Mouse (Mus musculus): ENCODE data around the gene Alkbh2. TPM values are rescaled to one million over a fixed set of nuclear protein-coding genes. Genes with fewer than 3 reads are reported as not detected.

Gene Alkbh2
- total and polyA plus RNA-seq, 2 experiments from 2014 or later = 6.4 to 7.4 TPM

DNA sequence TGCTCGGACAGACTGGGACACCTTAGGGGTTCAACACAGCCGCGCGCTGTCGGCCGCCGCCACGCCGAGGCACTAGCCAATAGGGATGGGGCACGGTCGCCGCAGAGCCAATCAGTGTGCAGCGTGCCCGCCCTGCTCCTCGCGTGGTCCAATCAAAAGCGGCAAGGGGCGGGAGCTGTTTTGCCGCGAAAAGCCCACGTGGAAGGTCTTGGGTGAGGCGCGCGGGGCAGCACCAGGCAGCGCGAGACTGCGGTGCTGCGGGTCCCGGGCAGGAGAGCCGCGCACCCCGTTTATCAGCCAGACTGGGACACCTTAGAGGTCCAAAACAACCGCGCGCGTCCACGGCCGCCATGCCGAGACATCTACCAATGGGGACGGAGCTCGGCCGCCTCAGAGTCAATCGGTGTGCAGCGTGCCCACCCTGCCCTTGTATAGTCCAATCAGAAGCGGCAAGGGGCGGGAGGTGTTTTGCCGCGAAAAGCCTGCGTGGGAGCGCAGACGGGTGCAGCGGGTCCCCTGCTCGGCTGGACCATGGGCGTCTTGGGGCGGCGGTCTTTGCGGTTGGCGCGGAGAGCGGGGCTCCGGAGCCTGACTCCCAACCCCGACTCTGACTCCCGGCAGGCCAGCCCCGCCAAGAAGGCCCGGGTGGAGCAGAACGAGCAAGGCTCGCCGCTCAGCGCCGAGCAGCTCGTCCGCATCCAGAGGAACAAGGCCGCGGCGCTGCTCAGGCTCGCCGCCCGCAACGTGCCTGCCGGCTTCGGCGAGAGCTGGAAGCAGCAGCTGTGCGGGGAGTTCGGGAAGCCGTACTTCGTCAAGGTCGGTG is 2.9 kb upstream of the Alkbh2 start:
- H3K9me3 ChIP-seq (ENCODE audit: low read length) = no peaks in the 10 kb centered on the region
- TF ChIP-seq CTCF (IDR thresholded peaks at IDR 0.05) = no peak
- no peak overlapping the region for H3K9ac ChIP-seq (replicated peaks; ENCODE audit: low read length, poor library complexity, severe bottlenecking)
- peak; percentile 95 for DNase-seq (ENCODE audit: low spot score)
- H3K4me1 ChIP-seq (ENCODE audit: insufficient read depth, low read length) = no peaks in the 10 kb centered on the region
- peak; percentile 98 for ATAC-seq (ENCODE audit: low FRiP score)
- H3K4me3 ChIP-seq (ENCODE audit: low read depth, low read length) = peak overlapping the region; percentile 60
- peak overlapping the region; percentile 91 for H3K4me2 ChIP-seq (ENCODE audit: low read depth, low read length, poor library complexity, severe bottlenecking)
- peak overlapping the region; percentile 38; the same call in 1 of the 2 replicates for H3K27ac ChIP-seq (ENCODE audit: low read depth, low read length)
- under 1% methylated on average over 77 of the region's 87 CpGs for WGBS
- H3K36me3 ChIP-seq (ENCODE audit: insufficient read depth, low read length) = no peaks in the 10 kb centered on the region
- H3K27me3 ChIP-seq (ENCODE audit: insufficient read depth, low read length) = no peaks in the 10 kb centered on the region

DNA sequence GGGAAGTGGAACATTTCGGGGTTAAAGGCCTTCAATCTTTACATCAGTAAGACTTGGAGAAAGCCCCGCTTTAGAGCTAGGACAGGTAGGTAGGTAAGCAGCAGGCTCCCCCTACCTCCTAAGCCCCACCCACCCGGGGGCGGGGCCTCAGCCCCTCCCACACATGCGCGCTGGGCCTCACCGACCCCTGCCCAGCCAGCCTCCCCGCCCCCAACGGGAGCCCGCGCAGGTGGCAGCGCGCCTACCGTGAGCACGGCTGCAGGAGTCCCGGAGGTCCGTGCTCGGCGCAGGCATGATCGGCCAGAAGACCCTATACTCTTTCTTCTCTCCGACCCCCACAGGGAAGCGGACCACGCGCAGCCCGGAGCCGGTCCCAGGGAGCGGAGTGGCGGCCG is 2.2 kb upstream of the Alkbh2 start, which contains the start of gene Ung:
Ung (plus strand) TSS at position 176 of the 395 bp plus-strand sequence.
- peak; percentile 61 for ATAC-seq (ENCODE audit: low FRiP score)

DNA sequence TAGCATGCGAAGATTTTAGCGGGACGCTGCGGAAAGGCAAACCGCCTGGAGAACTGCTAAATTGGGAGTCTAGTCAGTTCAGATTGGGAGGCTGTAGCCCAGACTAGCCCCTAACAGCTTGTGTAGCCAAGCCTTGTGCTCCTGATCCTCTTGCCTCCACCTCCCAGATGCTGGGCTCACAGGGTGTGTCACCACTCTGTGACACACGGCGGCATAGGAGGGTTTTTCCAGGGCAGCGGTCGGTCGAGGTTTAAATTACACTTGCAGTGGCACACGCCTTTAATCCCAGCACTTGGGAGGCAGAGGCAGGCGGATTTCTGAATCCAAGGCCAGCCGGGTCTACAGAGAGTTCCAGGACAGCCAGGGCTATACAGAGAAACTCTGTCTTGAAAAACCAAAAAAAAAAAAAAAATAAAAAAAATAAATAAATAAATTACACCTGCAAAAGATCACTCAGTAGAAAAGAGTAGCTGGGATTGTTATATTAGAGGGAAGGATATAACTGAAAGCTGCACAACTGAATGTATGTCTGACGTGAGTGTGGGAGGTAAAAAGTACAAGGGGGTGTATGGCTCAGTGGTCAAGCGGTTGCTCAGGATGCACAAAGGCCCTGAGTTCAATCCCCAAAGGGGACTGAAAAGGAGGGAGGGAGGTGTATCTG is 1.7 kb upstream of the Alkbh2 start:
- no peaks in the 10 kb centered on the region for H3K9me3 ChIP-seq (ENCODE audit: low read length)
- no peak for DNase-seq (ENCODE audit: low spot score)
- H3K27me3 ChIP-seq (ENCODE audit: insufficient read depth, low read length) = no peaks in the 10 kb centered on the region
- H3K4me2 ChIP-seq (ENCODE audit: low read depth, low read length, poor library complexity, severe bottlenecking) = peak overlapping the region; percentile 91
- WGBS = 82% methylated on average over 15 of the region's 15 CpGs
- ATAC-seq (ENCODE audit: low FRiP score) = no peak
- no peak overlapping the region for H3K9ac ChIP-seq (replicated peaks; ENCODE audit: low read length, poor library complexity, severe bottlenecking)
- no peak for TF ChIP-seq CTCF (IDR thresholded peaks at IDR 0.05)
- no peak overlapping the region for H3K27ac ChIP-seq (ENCODE audit: low read depth, low read length)
- peak overlapping the region; percentile 60 for H3K4me3 ChIP-seq (ENCODE audit: low read depth, low read length)
- H3K4me1 ChIP-seq (ENCODE audit: insufficient read depth, low read length) = no peaks in the 10 kb centered on the region
- H3K36me3 ChIP-seq (ENCODE audit: insufficient read depth, low read length) = no peaks in the 10 kb centered on the region

More for the DNA sequence above, 2.2 kb upstream of the Alkbh2 start, which contains the start of gene Ung:
- under 1% methylated on average over 24 of the region's 29 CpGs for WGBS
- no peaks in the 10 kb centered on the region for H3K4me1 ChIP-seq (ENCODE audit: insufficient read depth, low read length)
- peak within 1 kb of the TSS; percentile 91 for H3K4me2 ChIP-seq (ENCODE audit: low read depth, low read length, poor library complexity, severe bottlenecking)
- no peak for TF ChIP-seq CTCF (IDR thresholded peaks at IDR 0.05)
- DNase-seq (ENCODE audit: low spot score) = peak; percentile 77
- H3K36me3 ChIP-seq (ENCODE audit: insufficient read depth, low read length) = no peaks in the 10 kb centered on the region
- peak within 1 kb of the TSS; percentile 60 for H3K4me3 ChIP-seq (ENCODE audit: low read depth, low read length)
- peak within 1 kb of the TSS; percentile 38; the same call in 1 of the 2 replicates for H3K27ac ChIP-seq (ENCODE audit: low read depth, low read length)
- H3K9ac ChIP-seq (replicated peaks; ENCODE audit: low read length, poor library complexity, severe bottlenecking) = no peak within 1 kb of the TSS
- H3K9me3 ChIP-seq (ENCODE audit: low read length) = no peaks in the 10 kb centered on the region
- no peaks in the 10 kb centered on the region for H3K27me3 ChIP-seq (ENCODE audit: insufficient read depth, low read length)

DNA sequence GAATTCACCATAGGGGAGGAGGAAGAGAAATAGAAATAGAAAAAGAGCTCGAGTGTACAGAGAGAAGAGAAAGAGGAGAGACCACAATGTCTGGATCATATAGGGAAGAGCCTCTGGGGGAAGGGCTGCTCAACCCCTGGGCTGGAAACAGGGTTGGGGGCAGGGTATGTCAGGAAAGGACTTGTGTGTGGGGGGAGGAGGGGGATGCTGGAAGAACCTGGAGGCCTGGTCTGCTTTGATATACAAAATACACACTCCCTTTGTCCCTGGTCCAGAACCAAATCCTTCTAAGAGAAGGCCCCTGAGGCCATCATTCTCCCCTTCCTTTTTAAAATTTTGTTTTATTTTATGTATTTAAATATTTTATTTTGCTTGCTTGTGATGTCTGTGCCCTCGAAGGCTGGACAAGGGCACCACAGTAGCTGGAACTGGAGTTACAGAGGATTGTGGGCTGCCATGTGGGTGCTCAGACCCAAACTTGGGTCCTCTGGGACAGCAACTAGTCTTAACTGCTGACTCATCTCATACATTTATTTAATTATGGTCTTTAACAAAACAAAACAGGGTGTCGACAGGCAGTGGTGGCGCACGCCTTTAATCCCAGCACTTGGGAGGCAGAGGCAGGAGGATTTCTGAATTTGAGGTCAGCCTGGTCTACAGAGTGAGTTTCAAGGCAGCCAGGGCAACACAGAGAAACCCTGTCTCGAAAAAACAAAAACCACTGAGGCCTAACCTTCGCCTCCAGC is 1.3 kb downstream of the Alkbh2 start:
- H3K4me1 ChIP-seq (ENCODE audit: insufficient read depth, low read length) = no peaks in the 10 kb centered on the region
- H3K27me3 ChIP-seq (ENCODE audit: insufficient read depth, low read length) = no peaks in the 10 kb centered on the region
- peaks cover 19% of the 10 kb centered on the region for H3K36me3 ChIP-seq (ENCODE audit: insufficient read depth, low read length)
- WGBS = 88% methylated on average over 7 of the region's 7 CpGs
- H3K9me3 ChIP-seq (ENCODE audit: low read length) = no peaks in the 10 kb centered on the region
- H3K4me2 ChIP-seq (ENCODE audit: low read depth, low read length, poor library complexity, severe bottlenecking) = peak overlapping the region; percentile 76
- DNase-seq (ENCODE audit: low spot score) (no peak), ATAC-seq (ENCODE audit: low FRiP score) (no peak)
- H3K4me3 ChIP-seq (ENCODE audit: low read depth, low read length) = 0 out of 2 replicates have a peak overlapping the region, but pooled peaks have one; percentile 48
- H3K27ac ChIP-seq (ENCODE audit: low read depth, low read length) = no peak overlapping the region
- TF ChIP-seq CTCF (IDR thresholded peaks at IDR 0.05) = no peak
- H3K9ac ChIP-seq (replicated peaks; ENCODE audit: low read length, poor library complexity, severe bottlenecking) = no peak overlapping the region

DNA sequence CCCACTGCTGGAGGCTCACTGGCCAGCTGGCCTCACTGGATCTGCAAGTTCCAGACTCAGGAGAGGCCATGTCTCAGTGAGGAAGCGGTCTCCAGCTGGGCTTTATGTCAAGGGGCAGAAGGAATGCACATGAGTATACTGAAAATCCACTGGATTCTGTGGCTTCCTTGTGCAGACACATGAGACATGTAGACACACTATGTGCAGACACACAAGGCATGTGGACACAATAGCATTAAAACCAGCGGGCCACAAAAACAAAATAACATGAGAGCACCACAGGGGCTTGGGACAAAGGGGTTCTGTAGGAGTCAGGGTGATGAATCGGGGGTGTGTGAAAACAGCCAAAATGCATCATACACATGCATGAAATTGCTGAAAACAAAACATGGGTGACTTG is 2.0 kb downstream of the Alkbh2 start:
- Histone ChIP-seq H3K4me3 (ENCODE audit: low read depth, low read length) (no peak overlapping the region), H3K4me2 (ENCODE audit: low read depth, low read length, poor library complexity, severe bottlenecking) (no peak overlapping the region), H3K9me3 (ENCODE audit: low read length) (no peaks in the 10 kb centered on the region), H3K9ac (replicated peaks; ENCODE audit: low read length, poor library complexity, severe bottlenecking) (no peak overlapping the region), H3K36me3 (ENCODE audit: insufficient read depth, low read length) (peaks cover 26% of the 10 kb centered on the region), H3K27me3 (ENCODE audit: insufficient read depth, low read length) (no peaks in the 10 kb centered on the region), H3K4me1 (ENCODE audit: insufficient read depth, low read length) (no peaks in the 10 kb centered on the region), H3K27ac (ENCODE audit: low read depth, low read length) (no peak overlapping the region)
- no peak for DNase-seq (ENCODE audit: low spot score)
- no peak for TF ChIP-seq CTCF (IDR thresholded peaks at IDR 0.05)
- 90% methylated on average over 3 of the region's 3 CpGs for WGBS
- no peak for ATAC-seq (ENCODE audit: low FRiP score)

All from midbrain, postnatal 0 days (tissue).